In the genomic region with DNA sequence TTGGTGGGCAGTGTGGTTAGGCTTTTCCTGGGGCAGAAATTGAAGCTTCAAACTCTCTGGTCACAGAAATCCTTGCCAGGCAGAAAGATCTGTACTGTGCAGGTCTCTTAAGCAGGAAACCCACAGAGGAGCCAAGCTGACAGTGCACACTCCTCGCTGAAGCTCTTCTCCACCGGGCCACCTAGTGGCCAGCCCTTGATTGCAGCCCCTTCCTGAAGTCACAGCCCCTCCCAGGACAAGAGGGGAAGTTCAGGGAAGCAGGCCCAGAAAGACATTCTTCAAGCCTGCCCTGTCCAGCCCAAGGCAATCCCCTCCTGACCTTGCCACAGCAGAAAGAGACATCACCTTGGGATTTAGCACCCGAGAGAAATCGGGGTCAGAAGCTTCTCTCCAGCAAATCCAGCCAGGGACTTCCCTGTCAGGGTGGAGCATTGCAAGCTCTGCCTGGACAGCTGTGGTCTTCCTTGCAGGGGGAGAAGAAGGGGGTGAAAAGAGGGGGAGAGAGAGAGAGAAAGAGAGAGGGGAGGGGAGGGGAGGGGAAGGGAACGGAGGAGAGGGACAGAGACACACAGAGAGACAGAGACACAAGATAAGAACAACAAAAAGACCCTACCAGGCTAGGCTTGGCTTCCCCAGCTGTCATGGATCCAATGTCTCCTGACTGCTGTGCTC, we compare ENCODE assay signal across 8 mouse cellular contexts. TPM values are rescaled to one million over a fixed set of nuclear protein-coding genes. Genes with fewer than 3 reads are reported as not detected.
DNase-seq lines count a peak whose midpoint lies in the region; ATAC-seq and TF ChIP-seq lines count a peak whose summit lies in the region.

No protein-coding gene starts in this region.

- DNase-seq in forebrain, embryonic 14.5 days (ENCODE audit: low spot score): peak; percentile 59
- DNase-seq in cerebellum, adult 9-11 months: peak; percentile 14
- DNase-seq in gastrocnemius, postnatal 14 days: peak; percentile 86
- DNase-seq in left cerebral cortex, postnatal 36 days (ENCODE audit: low spot score in 2 of 2): peak; percentile 49 to 59
- DNase-seq in spleen, postnatal 4 days (ENCODE audit: low spot score in 2 of 2): peak; percentile 72 to 84

- whole genome bisulfite sequencing in forebrain, embryonic 14.5 days: 23% methylated on average over 5 of the region's 5 CpGs
- 25% methylated on average over 5 of the region's 5 CpGs for WGBS in forebrain, embryonic 13.5 days
- 19% methylated on average over 5 of the region's 5 CpGs for WGBS in intestine, postnatal 0 days
- WGBS in midbrain, embryonic 13.5 days: 16% methylated on average over 5 of the region's 5 CpGs

- H3K27me3 ChIP-seq in forebrain, embryonic 14.5 days (replicated peaks; ENCODE audit: control insufficient read depth, insufficient read depth, low read length): no peaks in the 10 kb centered on the region
- H3K27me3 ChIP-seq in forebrain, embryonic 13.5 days: no peaks in the 10 kb centered on the region
- no peaks in the 10 kb centered on the region for H3K27me3 ChIP-seq in intestine, postnatal 0 days (replicated peaks; ENCODE audit: control insufficient read depth, insufficient read depth, low read length)
- no peaks in the 10 kb centered on the region for H3K27me3 ChIP-seq in midbrain, embryonic 13.5 days

- H3K4me1 ChIP-seq in forebrain, embryonic 14.5 days (ENCODE audit: control insufficient read depth, insufficient read depth, low read length): no peaks in the 10 kb centered on the region
- H3K4me1 ChIP-seq in forebrain, embryonic 13.5 days: no peaks in the 10 kb centered on the region
- no peaks in the 10 kb centered on the region for H3K4me1 ChIP-seq in intestine, postnatal 0 days (replicated peaks; ENCODE audit: control insufficient read depth, insufficient read depth, low read length)
- no peaks in the 10 kb centered on the region for H3K4me1 ChIP-seq in midbrain, embryonic 13.5 days (replicated peaks)

- TF ChIP-seq CTCF in intestine, postnatal 0 days (IDR thresholded peaks at IDR 0.05; ENCODE audit: low read depth): peak; percentile 89

- no peaks in the 10 kb centered on the region for H3K9me3 ChIP-seq in forebrain, embryonic 14.5 days (replicated peaks; ENCODE audit: control insufficient read depth, low read length)
- no peaks in the 10 kb centered on the region for H3K9me3 ChIP-seq in forebrain, embryonic 13.5 days (replicated peaks)
- H3K9me3 ChIP-seq in intestine, postnatal 0 days (ENCODE audit: control insufficient read depth): no peaks in the 10 kb centered on the region
- H3K9me3 ChIP-seq in midbrain, embryonic 13.5 days: no peaks in the 10 kb centered on the region

- intact Hi-C loops in gastrocnemius, postnatal 14 days (cut with DNase I; ENCODE audit: low total_unique reads): loop anchor here (5.0 kb wide), 1 partner anchor 64 kb away; no protein-coding TSS in a partner anchor
- intact Hi-C loops in left cerebral cortex, postnatal 36 days (cut with DNase I): loop anchor here (5.0 to 10.0 kb wide), 2 partner anchors 64 to 136 kb away; no protein-coding TSS in a partner anchor

- H3K4me3 ChIP-seq in forebrain, embryonic 14.5 days (ENCODE audit: low read depth, low read length): no peak overlapping the region
- H3K4me3 ChIP-seq in forebrain, embryonic 13.5 days: no peak overlapping the region
- no peak overlapping the region for H3K4me3 ChIP-seq in intestine, postnatal 0 days (ENCODE audit: low read depth, low read length)
- no peak overlapping the region for H3K4me3 ChIP-seq in midbrain, embryonic 13.5 days (replicated peaks)

- no peak overlapping the region for H3K9ac ChIP-seq in forebrain, embryonic 14.5 days (ENCODE audit: low read length)
- H3K9ac ChIP-seq in forebrain, embryonic 13.5 days: no peak overlapping the region
- no peak overlapping the region for H3K9ac ChIP-seq in intestine, postnatal 0 days (ENCODE audit: low read depth, low read length)
- no peak overlapping the region for H3K9ac ChIP-seq in midbrain, embryonic 13.5 days (replicated peaks)

- no peak overlapping the region for H3K4me2 ChIP-seq in forebrain, embryonic 14.5 days (ENCODE audit: low read length)
- H3K4me2 ChIP-seq in forebrain, embryonic 13.5 days: no peak overlapping the region
- no peak overlapping the region for H3K4me2 ChIP-seq in intestine, postnatal 0 days (replicated peaks; ENCODE audit: low read depth)
- no peak overlapping the region for H3K4me2 ChIP-seq in midbrain, embryonic 13.5 days (replicated peaks)

- no peak overlapping the region for H3K27ac ChIP-seq in forebrain, embryonic 14.5 days (ENCODE audit: low read depth, low read length)
- no peak overlapping the region for H3K27ac ChIP-seq in forebrain, embryonic 13.5 days
- no peak overlapping the region for H3K27ac ChIP-seq in intestine, postnatal 0 days (ENCODE audit: low read depth, low read length)
- no peak overlapping the region for H3K27ac ChIP-seq in midbrain, embryonic 13.5 days

- H3K36me3 ChIP-seq in forebrain, embryonic 14.5 days (ENCODE audit: control insufficient read depth, insufficient read depth, low read length): no peaks in the 10 kb centered on the region
- no peaks in the 10 kb centered on the region for H3K36me3 ChIP-seq in forebrain, embryonic 13.5 days (ENCODE audit: poor library complexity, severe bottlenecking)
- H3K36me3 ChIP-seq in intestine, postnatal 0 days (ENCODE audit: control insufficient read depth, insufficient read depth): no peaks in the 10 kb centered on the region
- no peaks in the 10 kb centered on the region for H3K36me3 ChIP-seq in midbrain, embryonic 13.5 days

- no peak for ATAC-seq in forebrain, embryonic 14.5 days
- no peak for ATAC-seq in forebrain, embryonic 13.5 days
- ATAC-seq in intestine, postnatal 0 days: 0 out of 2 replicates have a peak, but pooled peaks have one; percentile 36
- ATAC-seq in midbrain, embryonic 13.5 days: peak; percentile 67; the same call in 1 of the 2 replicates

RNA-seq across cellular contexts. Expression of gene Csf2rb, which starts 4.6 kb away (rescaled TPM):
- polyA plus RNA-seq in forebrain, embryonic 14.5 days (2014; fragmentation: Nextera tagmentation; extraction: Ambion mirVana): 0.44 and 0.74 TPM in 2 replicates
- polyA plus RNA-seq in forebrain, embryonic 13.5 days (2015; fragmentation: Nextera tagmentation; extraction: Ambion mirVana): 0.40 and 0.43 TPM in 2 replicates
- 1 to 10 TPM; 1.1 to 2.1 TPM for total RNA-seq in gastrocnemius, postnatal 14 days (2021)
- 1.3 and 1.6 TPM in 2 replicates for polyA plus RNA-seq in intestine, postnatal 0 days (2015; fragmentation: Nextera tagmentation; extraction: Ambion mirVana)
- total RNA-seq in left cerebral cortex, postnatal 36 days (2021): 1 to 10 TPM; 1.2 TPM
- 0.61 and 1.0 TPM in 2 replicates for polyA plus RNA-seq in midbrain, embryonic 13.5 days (2015; fragmentation: Nextera tagmentation; extraction: Ambion mirVana)

RNA-seq across cellular contexts. Expression of gene Csf2rb2, which starts 15.4 kb away (rescaled TPM):
- polyA plus RNA-seq in forebrain, embryonic 14.5 days (2014; fragmentation: Nextera tagmentation; extraction: Ambion mirVana): not detected in 2 replicates
- 0.10 TPM in 1 of 2 replicates, not detected in the other for polyA plus RNA-seq in forebrain, embryonic 13.5 days (2015; fragmentation: Nextera tagmentation; extraction: Ambion mirVana)
- total RNA-seq in gastrocnemius, postnatal 14 days (2021): 1 to 10 TPM in 1 of 2 experiments, under 1 TPM in 1; 0.93 to 1.9 TPM
- polyA plus RNA-seq in intestine, postnatal 0 days (2015; fragmentation: Nextera tagmentation; extraction: Ambion mirVana): 0.31 and 0.42 TPM in 2 replicates
- total RNA-seq in left cerebral cortex, postnatal 36 days (2021): under 1 TPM; 0.39 to 0.59 TPM
- 0.09 and 0.34 TPM in 2 replicates for polyA plus RNA-seq in midbrain, embryonic 13.5 days (2015; fragmentation: Nextera tagmentation; extraction: Ambion mirVana)

Comparison
In these comparisons a context has a peak if more than half of its experiments do, and no peak if none do; other contexts are left out.
1. ATAC-seq: peak in intestine, postnatal 0 days (single experiment) and midbrain, embryonic 13.5 days (single experiment); none in forebrain, embryonic 14.5 days (single experiment) and forebrain, embryonic 13.5 days (single experiment).
2. DNase-seq: peak in every context shown above with its lines; median percentile 86 in gastrocnemius, postnatal 14 days; 78 in spleen, postnatal 4 days; 59 in forebrain, embryonic 14.5 days; 54 in left cerebral cortex, postnatal 36 days; 14 in cerebellum, adult 9-11 months.